Mouse (Mus musculus): ENCODE results near the gene Prss36.
A peak's percentile ranks its signal among the peaks of the same experiment; 100 is the strongest.
"Not testable (repeated sequence)": the region's sequence is repeated elsewhere in the genome, so short reads cannot be mapped to it uniquely, and the experiment has no call there.

Gene Prss36

GRCm38 (mm10) chr7:127903971-127904796 is 42.3 kb downstream of the Prss36 start, which contains the start of gene Bckdk:
Bckdk (plus strand) TSS chr7:127904082.
- DNase-seq (ENCODE audit: extremely low spot score, low spot score) = peak; percentile 80

- DNase-seq (ENCODE audit: extremely low spot score, low spot score) = no peak
Observed at GRCm38 (mm10) chr7:127901772-127902171, 44.8 kb downstream of the Prss36 start.

GRCm38 (mm10) chr7:127899997-127900396 is 46.5 kb downstream of the Prss36 start:
- DNase-seq (ENCODE audit: extremely low spot score, low spot score) = no peak

- DNase-seq (ENCODE audit: extremely low spot score, low spot score) = no peak
Observed at GRCm38 (mm10) chr7:127898179-127898956, 48.2 kb downstream of the Prss36 start.

GRCm38 (mm10) chr7:127897542-127897941 is 49.0 kb downstream of the Prss36 start:
- DNase-seq (ENCODE audit: extremely low spot score, low spot score) = no peak

- peak; percentile 53 for DNase-seq (ENCODE audit: extremely low spot score, low spot score)
Observed at GRCm38 (mm10) chr7:127896384-127896783, 50.1 kb downstream of the Prss36 start.

GRCm38 (mm10) chr7:127895891-127896290 is 50.6 kb downstream of the Prss36 start:
- not testable (repeated sequence) for DNase-seq (ENCODE audit: extremely low spot score, low spot score)

- peak; percentile 93 for DNase-seq (ENCODE audit: extremely low spot score, low spot score)
Observed at GRCm38 (mm10) chr7:127895442-127895841, 51.1 kb downstream of the Prss36 start, which contains the start of the genes Gm21974 and Vkorc1. Gm21974 (minus strand) TSS chr7:127895454. Vkorc1 (minus strand) TSS chr7:127895617.

GRCm38 (mm10) chr7:127894480-127894879 is 52.0 kb downstream of the Prss36 start:
- no peak for DNase-seq (ENCODE audit: extremely low spot score, low spot score)

- DNase-seq (ENCODE audit: extremely low spot score, low spot score) = no peak
Observed at GRCm38 (mm10) chr7:127890798-127891197, 55.7 kb downstream of the Prss36 start, which contains the start of gene Prss53. Prss53 (minus strand) TSS chr7:127890970.

- DNase-seq (ENCODE audit: extremely low spot score, low spot score) = no peak
Observed at GRCm38 (mm10) chr7:127888821-127889220, 57.7 kb downstream of the Prss36 start.

- no peak for DNase-seq (ENCODE audit: extremely low spot score, low spot score)
Observed at GRCm38 (mm10) chr7:127887781-127888180, 58.7 kb downstream of the Prss36 start.

GRCm38 (mm10) chr7:127887191-127887590 is 59.3 kb downstream of the Prss36 start:
- no peak for DNase-seq (ENCODE audit: extremely low spot score, low spot score)

- no peak for DNase-seq (ENCODE audit: extremely low spot score, low spot score)
Observed at GRCm38 (mm10) chr7:127886551-127886950, 60.0 kb downstream of the Prss36 start.

- no peak for DNase-seq (ENCODE audit: extremely low spot score, low spot score)
Observed at GRCm38 (mm10) chr7:127885951-127886350, 60.6 kb downstream of the Prss36 start.
